Mouse (Mus musculus) regulatory T cell (primary cell): Measurements from ENCODE around the gene Nppa.

ENCODE experiments used
- in situ Hi-C: fragments of 300-600 bp; cut with MboI, MseI; formaldehyde crosslinking; loops from one replicate; pipeline ENCODE4 v1.15.1; 2025; ENCODE audit warnings: high pct_unique_total_duplicates

Nppa gene

DNA sequence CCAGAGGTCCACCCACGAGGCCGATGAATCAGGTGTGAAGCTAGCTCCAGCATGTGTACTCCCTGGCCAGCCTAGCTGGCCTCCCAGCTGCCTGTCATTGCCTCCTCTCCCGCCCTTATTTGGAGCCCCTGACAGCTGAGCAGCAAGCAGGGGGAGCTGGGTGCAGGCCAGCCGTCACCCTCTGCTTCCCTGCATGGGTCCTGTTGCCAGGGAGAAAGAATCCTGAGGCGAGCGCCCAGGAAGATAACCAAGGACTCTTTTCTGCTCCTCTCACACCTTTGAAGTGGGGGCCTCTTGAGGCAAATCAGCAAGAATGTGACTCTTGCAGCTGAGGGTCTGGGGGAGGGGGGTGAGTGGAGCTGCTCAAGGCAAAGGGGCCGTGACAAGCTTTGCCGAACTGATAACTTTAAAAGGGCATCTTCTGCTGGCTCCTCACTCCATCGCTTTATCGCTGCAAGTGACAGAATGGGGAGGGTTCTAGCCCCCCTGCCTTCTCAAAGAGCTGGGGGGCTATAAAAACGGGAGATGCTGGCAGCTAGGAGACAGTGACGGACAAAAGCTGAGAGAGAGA lies at the start of gene Nppa:
TSS of gene Nppa (plus strand) at position 521 of the 571 bp plus-strand sequence.
- in situ Hi-C loops: no loop called here

DNA sequence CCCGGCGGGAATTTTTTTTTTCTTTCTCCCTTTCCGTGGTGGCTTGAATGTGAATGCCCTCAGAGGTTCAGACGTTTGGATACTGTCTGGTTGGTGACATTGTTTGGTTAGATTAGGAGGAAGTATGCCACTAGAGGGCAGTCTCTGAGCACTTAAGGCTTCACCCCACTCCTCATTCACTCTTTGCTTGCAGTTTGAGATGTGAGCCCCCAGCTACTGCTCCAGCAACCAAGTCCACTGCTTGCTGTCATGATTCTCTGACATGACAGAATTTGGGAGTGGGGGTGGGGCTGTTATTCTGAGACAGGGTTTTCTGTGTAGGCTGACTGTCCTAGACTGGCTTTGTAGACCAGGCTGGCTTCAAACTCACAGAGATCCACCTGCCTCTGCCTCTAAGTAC lies 46.9 kb upstream of the Nppa start:
- in situ Hi-C loops: loop anchor here (10.0 kb wide), 1 partner anchor 491 kb away; the partner anchor contains the start of genes Mtor and Ubiad1

DNA sequence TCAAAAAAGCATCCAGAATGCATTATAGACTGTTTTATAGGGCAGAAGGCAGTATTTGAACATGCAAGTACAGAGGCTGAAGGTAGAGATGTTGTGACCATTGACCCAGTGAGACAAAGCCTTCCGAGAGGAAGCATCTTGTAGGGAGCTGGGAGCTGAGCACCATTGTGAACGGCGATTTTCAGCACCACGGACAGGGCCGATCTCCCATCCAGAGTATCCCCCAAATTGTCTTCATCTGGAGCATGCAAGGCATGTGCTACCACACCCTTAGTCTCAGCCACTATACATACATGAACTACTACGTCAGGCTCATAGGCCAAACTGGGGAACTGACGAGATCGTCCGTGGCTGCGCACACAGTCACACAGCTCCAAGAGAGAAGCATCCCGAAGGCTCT lies 43.4 kb upstream of the Nppa start:
- in situ Hi-C loops: loop anchor here (5.0 to 10.0 kb wide), 2 partner anchors 55 to 488 kb away; partner anchors contain the start of genes Mtor and Ubiad1

- in situ Hi-C loops: loop anchor here (5.0 to 10.0 kb wide), 2 partner anchors 52 to 485 kb away; partner anchors contain the start of genes Mtor and Ubiad1
These were observed 40.4 kb upstream of the Nppa start for GRCm38 (mm10) chr4:147959881-147960831.

- in situ Hi-C loops: no loop called here
These were observed 37.7 kb upstream of the Nppa start for GRCm38 (mm10) chr4:147962781-147963180.

GRCm38 (mm10) chr4:147963623-147964022 lies 36.9 kb upstream of the Nppa start:
- in situ Hi-C loops: no loop called here

DNA sequence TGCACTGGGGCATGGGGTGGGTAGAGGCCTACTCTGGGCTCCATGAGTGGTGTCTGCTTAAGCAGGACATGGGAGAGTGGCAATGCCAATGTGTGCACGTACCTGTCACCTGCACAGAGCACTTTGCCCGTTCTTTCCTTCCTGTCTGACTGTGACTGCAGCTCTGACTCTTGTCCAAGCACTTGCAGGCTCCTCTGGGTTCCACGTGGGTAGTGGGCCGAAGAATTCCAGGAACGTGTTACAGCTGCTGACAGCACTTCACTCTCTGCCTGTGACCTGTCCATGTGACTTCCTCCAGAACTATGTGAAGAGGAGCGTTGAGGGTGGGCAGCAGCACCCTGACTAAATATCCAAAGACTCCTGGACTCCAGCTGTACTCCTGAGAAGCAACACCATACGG lies 34.8 kb upstream of the Nppa start:
- in situ Hi-C loops: no loop called here

- in situ Hi-C loops: no loop called here
These were observed 31.7 kb upstream of the Nppa start for GRCm38 (mm10) chr4:147968816-147969215.

DNA sequence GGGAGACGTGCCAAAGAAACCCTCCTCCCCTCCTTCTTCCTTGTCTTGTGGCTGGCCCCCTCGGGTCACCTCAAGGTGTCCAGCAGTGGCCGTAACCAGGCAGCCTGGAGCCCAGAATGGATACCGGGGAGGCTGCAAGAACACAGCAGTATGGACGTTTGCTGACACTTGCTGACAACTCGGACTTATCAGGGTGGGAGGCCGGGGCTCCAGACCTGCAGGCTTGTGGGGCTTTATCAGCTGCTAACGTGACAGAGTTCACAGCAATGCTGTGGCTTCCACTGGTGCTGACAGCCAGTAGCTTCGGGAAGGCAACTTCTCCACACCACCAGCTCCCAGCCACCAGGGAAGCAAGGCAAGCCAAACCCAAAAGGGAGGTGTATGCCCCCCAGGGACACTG lies 31.2 kb upstream of the Nppa start:
- in situ Hi-C loops: no loop called here

DNA sequence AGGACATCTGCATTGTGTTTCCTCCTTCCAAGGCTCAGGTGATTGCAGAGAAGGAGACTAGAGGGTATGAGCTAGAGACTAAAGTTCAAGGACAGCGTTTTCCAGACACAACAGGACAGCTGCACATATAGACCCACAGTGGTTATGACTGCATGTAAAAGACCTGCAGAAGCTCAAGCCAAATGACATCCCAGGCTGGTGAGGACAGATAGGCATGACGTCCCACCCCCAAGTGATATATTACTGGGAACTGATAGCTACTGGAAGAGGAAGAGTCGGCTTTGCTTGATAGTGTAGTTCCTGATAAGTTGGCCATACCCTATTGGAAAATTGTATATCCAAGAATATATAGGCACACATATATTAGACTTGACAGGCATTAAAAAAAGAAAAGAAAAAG lies 24.3 kb upstream of the Nppa start:
- in situ Hi-C loops: no loop called here

GRCm38 (mm10) chr4:147977726-147978125 lies 22.8 kb upstream of the Nppa start:
- in situ Hi-C loops: no loop called here

DNA sequence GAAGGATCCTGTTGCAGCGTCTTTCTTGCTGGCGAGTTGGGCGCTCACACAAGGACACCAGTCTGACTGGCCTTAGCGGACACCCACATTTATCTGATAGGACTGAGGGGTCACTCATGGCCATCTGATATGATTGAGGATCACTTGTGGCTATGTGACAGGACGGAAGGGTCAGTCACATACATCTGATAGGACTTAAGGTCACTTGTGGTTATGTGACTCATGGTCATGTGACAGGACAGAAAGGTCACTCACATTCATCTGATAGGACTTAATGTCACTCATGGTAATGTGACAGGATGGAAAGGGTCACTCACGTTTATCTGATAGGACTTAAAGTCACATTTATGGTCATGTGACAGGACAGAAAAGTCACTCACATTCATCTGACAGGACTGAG lies 22.1 kb upstream of the Nppa start:
- in situ Hi-C loops: no loop called here

DNA sequence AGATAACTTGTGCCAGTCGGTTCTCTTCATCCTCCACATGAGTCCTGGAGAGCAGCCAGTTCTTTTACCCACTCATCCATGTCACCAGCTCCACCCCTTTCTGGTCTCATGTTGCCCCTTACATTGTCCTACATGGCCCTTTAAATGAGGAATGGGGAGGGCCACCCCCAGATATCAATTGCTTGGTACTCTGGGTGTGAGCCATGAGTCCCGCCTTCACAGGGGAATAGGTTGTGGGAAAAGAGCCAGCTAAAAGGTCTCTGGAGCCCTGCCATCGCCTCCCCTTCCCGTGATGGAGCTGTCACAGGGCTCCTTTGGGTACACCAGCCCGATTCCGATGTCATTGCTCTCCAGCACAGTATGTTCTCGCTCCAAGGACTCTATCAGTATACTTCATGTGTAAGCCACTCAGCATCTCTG lies 21.1 kb upstream of the Nppa start:
- in situ Hi-C loops: no loop called here

GRCm38 (mm10) chr4:147985205-147986132 lies 15.1 kb upstream of the Nppa start, which contains the start of gene Nppb:
TSS of gene Nppb (plus strand) at chr4:147985788.
- in situ Hi-C loops: no loop called here

DNA sequence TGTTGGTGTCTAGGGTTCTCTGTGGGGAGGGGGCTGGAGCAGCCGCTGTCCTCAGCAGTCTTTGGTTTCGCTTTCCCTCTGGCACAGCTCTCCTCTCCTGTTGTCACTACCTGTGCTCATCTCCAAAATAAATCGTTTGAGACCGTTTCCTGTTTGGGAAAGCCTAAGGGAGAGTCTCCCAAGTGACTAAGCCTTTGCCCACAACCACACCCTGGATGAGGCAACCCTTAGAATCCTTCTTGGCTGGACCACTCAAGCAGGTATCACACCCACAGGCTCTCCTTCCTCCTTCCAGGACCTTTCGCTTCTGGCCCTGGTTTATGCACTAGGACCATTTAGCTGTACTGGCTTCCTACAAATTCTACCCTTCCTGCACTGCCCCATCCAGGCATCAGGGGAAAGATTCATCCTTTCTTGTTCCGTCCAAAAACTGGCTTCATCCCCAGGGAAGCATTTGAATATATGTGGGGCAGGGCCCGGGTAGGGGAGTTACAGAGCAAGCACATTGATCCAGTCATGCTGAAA lies 6.9 kb upstream of the Nppa start:
- in situ Hi-C loops: no loop called here

- in situ Hi-C loops: no loop called here
These were observed 5.2 kb upstream of the Nppa start for GRCm38 (mm10) chr4:147995311-147995710.

GRCm38 (mm10) chr4:148001013-148001789 lies 679 bp downstream of the Nppa start:
- in situ Hi-C loops: no loop called here

DNA sequence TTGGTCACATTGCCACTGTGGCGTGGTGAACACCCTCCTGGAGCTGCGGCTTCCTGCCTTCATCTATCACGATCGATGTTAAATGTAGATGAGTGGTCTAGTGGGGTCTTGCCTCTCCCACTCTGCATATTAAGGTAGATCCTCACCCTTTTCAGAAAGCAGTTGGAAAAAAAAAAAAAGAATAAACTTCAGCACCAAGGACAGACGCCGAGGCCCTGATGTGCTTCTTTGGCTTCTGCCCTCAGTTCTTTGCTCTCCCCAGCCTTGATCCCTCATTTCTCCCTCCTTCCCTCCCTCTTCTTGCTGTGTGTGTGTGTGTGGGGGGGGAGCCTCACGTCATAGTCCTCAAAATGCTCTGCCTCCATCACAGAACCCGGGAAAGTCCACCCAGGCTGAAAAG lies 1.3 kb downstream of the Nppa start:
- in situ Hi-C loops: no loop called here

- in situ Hi-C loops: no loop called here
These were observed 3.8 kb downstream of the Nppa start for GRCm38 (mm10) chr4:148004361-148004760.

DNA sequence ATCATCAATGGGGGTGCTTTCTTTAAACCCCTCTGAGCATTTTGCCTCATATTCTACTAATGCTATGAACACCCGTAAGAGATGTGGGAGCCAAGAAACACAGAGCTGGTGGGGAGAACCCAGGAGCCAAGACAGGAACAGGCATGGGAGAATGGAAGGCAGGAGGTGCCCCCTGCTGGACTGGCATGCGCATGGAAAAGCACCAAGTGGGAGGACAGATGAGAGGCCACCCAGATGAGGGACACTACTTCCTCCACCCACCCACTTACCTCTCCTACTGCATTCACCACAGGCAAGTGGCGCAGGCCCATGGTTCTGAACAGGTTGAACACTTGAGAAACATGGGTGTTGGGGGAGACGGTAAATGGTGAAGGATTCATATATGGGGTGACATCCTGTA lies 7.9 kb downstream of the Nppa start:
- in situ Hi-C loops: no loop called here
